Mouse (Mus musculus) myocyte (in vitro differentiated cells): Measurements from ENCODE around the gene Adgrl1. TPM values are rescaled to one million over a fixed set of nuclear protein-coding genes. Genes with fewer than 3 reads are reported as not detected.

Source experiments
- H3K27me3 ChIP-seq: one replicate; pipeline ENCODE4 v1.6.1; 2011; ENCODE audit not compliant: control insufficient read depth, insufficient read depth, insufficient read length
- H3K36me3 ChIP-seq: one replicate; pipeline ENCODE4 v1.6.1; 2011; ENCODE audit not compliant: control insufficient read depth, insufficient read depth
- H3K4me2 ChIP-seq: one replicate; pipeline ENCODE4 v1.6.1; 2011; ENCODE audit warnings: low read depth, control low read depth
- H3K4me3 ChIP-seq: one replicate; pipeline ENCODE4 v1.5.1; 2011; ENCODE audit warnings: mild to moderate bottlenecking, control low read depth, moderate library complexity
- H3K79me2 ChIP-seq: one replicate; pipeline ENCODE4 v1.6.1; 2011; ENCODE audit not compliant: control insufficient read depth, insufficient read depth
- H3ac ChIP-seq: one replicate; pipeline ENCODE4 v1.6.1; 2011; ENCODE audit not compliant: control insufficient read depth, insufficient read length
- CEBPB ChIP-seq: IDR thresholded peaks from 2 replicates; pipeline ENCODE4 v1.6.1; 2011; ENCODE audit warnings: mild to moderate bottlenecking, moderate library complexity; ENCODE audit not compliant: poor library complexity, insufficient read depth, severe bottlenecking
- E2F4 ChIP-seq: IDR thresholded peaks from one replicate; pipeline ENCODE4 v1.6.1; 2011; ENCODE audit warnings: mild to moderate bottlenecking, control low read depth, moderate library complexity; ENCODE audit not compliant: insufficient read depth
- MAX ChIP-seq: IDR thresholded peaks from one replicate; pipeline ENCODE4 v1.6.1; 2011; ENCODE audit warnings: low read depth, mild to moderate bottlenecking, control low read depth
- MYOD1 ChIP-seq, 3 experiments: IDR thresholded peaks; one replicate each; pipeline ENCODE4 v1.6.1; 2011; ENCODE audit warnings: control low read depth in 2 of 3, low read depth in 2 of 3, mild to moderate bottlenecking in 2 of 3, moderate library complexity in 1 of 3; ENCODE audit not compliant: insufficient read length in 2 of 3, control insufficient read depth in 1 of 3
- MYOG ChIP-seq, 3 experiments: IDR thresholded peaks; one replicate each; pipeline ENCODE4 v1.6.1; 2011; ENCODE audit warnings: control low read depth in 2 of 3, low read depth in 2 of 3, mild to moderate bottlenecking in 2 of 3; ENCODE audit not compliant: insufficient read length in 2 of 3, control insufficient read depth in 1 of 3, insufficient read depth in 1 of 3
- POLR2A ChIP-seq: IDR thresholded peaks from one replicate; pipeline ENCODE4 v1.6.1; 2011; ENCODE audit warnings: low read depth, mild to moderate bottlenecking, control low read depth, moderate library complexity; ENCODE audit not compliant: insufficient read length
- POLR2AphosphoS2 ChIP-seq: IDR thresholded peaks from one replicate; pipeline ENCODE4 v1.6.1; 2011; ENCODE audit warnings: low read depth, control low read depth; ENCODE audit not compliant: insufficient read length
- REST ChIP-seq: IDR thresholded peaks from one replicate; pipeline ENCODE4 v1.6.1; 2011; ENCODE audit warnings: mild to moderate bottlenecking, control low read depth, moderate library complexity; ENCODE audit not compliant: insufficient read depth, insufficient read length
- SRF ChIP-seq: IDR thresholded peaks from one replicate; pipeline ENCODE4 v1.6.1; 2011; ENCODE audit warnings: low read depth; ENCODE audit not compliant: control insufficient read depth, insufficient read length
- TCF12 ChIP-seq: IDR thresholded peaks from one replicate; pipeline ENCODE4 v1.6.1; 2011; ENCODE audit warnings: mild to moderate bottlenecking, control low read depth; ENCODE audit not compliant: poor library complexity, insufficient read depth, severe bottlenecking
- TCF3 ChIP-seq: IDR thresholded peaks from one replicate; pipeline ENCODE4 v1.6.1; 2011; ENCODE audit warnings: low read depth, control low read depth; ENCODE audit not compliant: insufficient read length
- USF1 ChIP-seq: IDR thresholded peaks from one replicate; pipeline ENCODE4 v1.6.1; 2011; ENCODE audit warnings: low read depth, mild to moderate bottlenecking, control low read depth, moderate library complexity
- polyA plus RNA-seq: library from polyadenylated mRNA; unstranded; fragments of >200 nt; fragmentation: generic; extraction: Trizol; gene quantifications from one replicate; pipeline ENCODE4 v1.2.1, GENCODE M21; 2012; ENCODE audit warnings: missing spikeins

The Adgrl1 gene
- polyA plus RNA-seq, 1 experiment: 11.5 TPM

GRCm38 (mm10) chr8:83942446-83942845 is 42.5 kb downstream of the Adgrl1 start:
- Histone ChIP-seq H3K79me2 (no peaks in the 10 kb centered on the region), H3K4me2 (no peak overlapping the region), H3K36me3 (no peaks in the 10 kb centered on the region), H3K27me3 (no peaks in the 10 kb centered on the region), H3ac (no peak overlapping the region), H3K4me3 (no peak overlapping the region)
- TF ChIP-seq REST (no peak), MYOG (IDR thresholded peaks at IDR 0.05; ENCODE audit: control insufficient read depth in 1 of 3, insufficient read depth in 1 of 3, insufficient read length in 2 of 3, low read depth in 2 of 3) (no peak), E2F4 (no peak), SRF (no peak), MYOD1 (IDR thresholded peaks at IDR 0.05; ENCODE audit: control insufficient read depth in 1 of 3, insufficient read length in 2 of 3, low read depth in 2 of 3) (no peak), TCF12 (no peak), MAX (no peak), POLR2A (no peak), POLR2AphosphoS2 (no peak), TCF3 (no peak), USF1 (no peak), CEBPB (no peak)

DNA sequence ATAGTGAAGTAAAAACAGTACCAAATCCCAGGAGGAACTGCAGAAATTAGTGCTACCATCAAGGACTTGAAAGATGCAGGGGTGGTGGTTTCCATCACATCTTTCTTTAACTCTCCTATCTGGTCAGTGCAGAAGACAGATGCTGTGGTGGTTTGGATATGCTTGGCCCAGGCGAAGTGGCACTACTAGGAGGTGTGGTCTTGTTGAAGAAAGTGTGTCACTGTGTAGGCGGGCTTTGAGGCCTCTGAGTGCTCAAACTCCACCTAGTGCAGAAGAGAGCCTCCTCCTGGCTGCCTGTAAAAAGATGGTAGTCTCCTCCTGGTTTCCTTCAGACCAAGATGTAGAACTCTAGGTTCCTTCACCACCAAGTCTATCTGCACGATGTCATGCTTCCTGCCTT is 45.6 kb downstream of the Adgrl1 start:
- no peaks in the 10 kb centered on the region for H3K79me2 ChIP-seq
- no peaks in the 10 kb centered on the region for H3K36me3 ChIP-seq
- H3K4me2 ChIP-seq: no peak overlapping the region
- no peaks in the 10 kb centered on the region for H3K27me3 ChIP-seq
- no peak for TF ChIP-seq SRF
- TF ChIP-seq POLR2A: no peak
- TF ChIP-seq MAX: no peak
- TF ChIP-seq POLR2AphosphoS2: no peak
- no peak for TF ChIP-seq CEBPB
- no peak for TF ChIP-seq TCF12
- no peak for TF ChIP-seq TCF3
- TF ChIP-seq MYOD1 (IDR thresholded peaks at IDR 0.05; ENCODE audit: control insufficient read depth in 1 of 3, insufficient read length in 2 of 3, low read depth in 2 of 3): no peak
- TF ChIP-seq MYOG (IDR thresholded peaks at IDR 0.05; ENCODE audit: control insufficient read depth in 1 of 3, insufficient read depth in 1 of 3, insufficient read length in 2 of 3, low read depth in 2 of 3): no peak
- no peak for TF ChIP-seq USF1
- TF ChIP-seq E2F4: no peak
- TF ChIP-seq REST: no peak
- H3K4me3 ChIP-seq: no peak overlapping the region
- no peak overlapping the region for H3ac ChIP-seq

GRCm38 (mm10) chr8:83954749-83955105 is 54.8 kb downstream of the Adgrl1 start:
- no peak overlapping the region for H3ac ChIP-seq
- H3K36me3 ChIP-seq: no peaks in the 10 kb centered on the region
- no peaks in the 10 kb centered on the region for H3K27me3 ChIP-seq
- peaks cover 21% of the 10 kb centered on the region for H3K79me2 ChIP-seq
- peak overlapping the region; percentile 59 for H3K4me3 ChIP-seq
- TF ChIP-seq POLR2A: no peak
- no peak for TF ChIP-seq CEBPB
- no peak for TF ChIP-seq POLR2AphosphoS2
- TF ChIP-seq REST: no peak
- TF ChIP-seq TCF12: no peak
- no peak for TF ChIP-seq SRF
- TF ChIP-seq E2F4: no peak
- no peak for TF ChIP-seq MAX
- H3K4me2 ChIP-seq: peak overlapping the region; percentile 82

DNA sequence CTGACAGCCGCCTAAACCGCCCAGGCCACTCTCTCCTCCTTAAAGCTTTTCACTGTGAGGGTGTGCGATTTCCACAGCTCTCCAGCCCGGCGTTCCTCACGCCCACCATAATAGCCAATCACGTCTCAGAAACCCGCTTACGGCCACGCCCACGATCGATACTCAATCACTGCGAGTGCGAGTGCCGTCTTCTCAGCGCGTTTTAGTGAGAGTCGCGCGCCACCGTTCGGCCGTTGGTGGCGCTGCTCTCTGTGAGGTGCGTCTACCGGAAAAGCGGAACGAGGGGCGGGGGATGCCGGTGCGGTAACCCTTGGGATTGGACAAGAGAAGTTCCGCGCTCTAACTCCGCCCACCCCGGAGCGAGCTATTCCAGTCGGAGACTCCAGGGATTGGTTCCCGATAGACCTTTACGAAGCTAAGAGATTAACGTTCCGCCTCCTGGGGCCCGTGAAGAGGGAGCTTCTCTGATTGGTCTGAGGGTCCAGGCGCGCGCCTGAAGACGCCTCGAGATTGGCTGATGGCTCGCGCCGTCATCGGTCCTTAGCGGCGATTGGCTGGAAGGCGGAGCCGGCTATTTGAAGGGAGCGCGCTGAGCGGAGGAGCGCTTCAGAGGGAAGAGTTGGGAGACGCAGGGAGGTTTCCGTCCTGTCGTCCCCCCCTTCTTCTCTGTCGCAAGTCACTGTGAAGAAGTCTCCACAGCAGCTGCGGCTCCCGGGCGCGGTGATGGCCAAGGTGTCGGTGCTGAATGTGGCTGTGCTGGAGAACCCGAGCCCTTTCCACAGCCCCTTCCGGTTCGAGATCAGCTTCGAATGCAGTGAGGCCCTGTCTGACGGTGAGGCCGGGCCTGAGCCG is 55.4 kb downstream of the Adgrl1 start, which contains the start of the genes Gm10644 and Asf1b:
Gene Gm10644 (minus strand): TSS at position 100 of the 852 bp plus-strand sequence.
Gene Asf1b (plus strand): TSS at position 402 of the 852 bp plus-strand sequence.
- peak within 1 kb of the TSS; percentile 82 for H3K4me2 ChIP-seq
- H3K79me2 ChIP-seq: peaks cover 25% of the 10 kb centered on the region
- H3K36me3 ChIP-seq: no peaks in the 10 kb centered on the region
- peak within 1 kb of the TSS; percentile 5 for H3ac ChIP-seq
- no peaks in the 10 kb centered on the region for H3K27me3 ChIP-seq
- peak within 1 kb of the TSS; percentile 59 for H3K4me3 ChIP-seq
- TF ChIP-seq SRF (no peak), TCF12 (no peak), REST (no peak), CEBPB (no peak), MAX (no peak), TCF3 (no peak), USF1 (no peak), MYOD1 (IDR thresholded peaks at IDR 0.05; ENCODE audit: control insufficient read depth in 1 of 3, insufficient read length in 2 of 3, low read depth in 2 of 3) (no peak), POLR2AphosphoS2 (peak; percentile 79), E2F4 (peak; percentile 95), MYOG (IDR thresholded peaks at IDR 0.05; ENCODE audit: control insufficient read depth in 1 of 3, insufficient read depth in 1 of 3, insufficient read length in 2 of 3, low read depth in 2 of 3) (no peak), POLR2A (peak; percentile 84)
